Mouse (Mus musculus) lung, postnatal 36 days (tissue): ENCODE results near the gene Mboat1.
A peak's percentile ranks its signal among the peaks of the same experiment; 100 is the strongest.

Source experiments
- DNase-seq: peaks from one replicate; pipeline ENCODE4 v3.0.0; 2022; ENCODE audit warnings: mixed read lengths

Mboat1 gene

GRCm38 (mm10) chr13:30136243-30136922 is at the start of gene Mboat1:
TSS of gene Mboat1 (plus strand) at chr13:30136489.
- peak; percentile 74 for DNase-seq

GRCm38 (mm10) chr13:30093086-30093485 is 43.2 kb upstream of the Mboat1 start:
- DNase-seq: peak; percentile 30

- peak; percentile 4 for DNase-seq
Observed at GRCm38 (mm10) chr13:30095851-30096250, 40.4 kb upstream of the Mboat1 start.

- no peak for DNase-seq
Observed at GRCm38 (mm10) chr13:30096536-30096935, 39.8 kb upstream of the Mboat1 start.

GRCm38 (mm10) chr13:30109001-30109600 is 27.2 kb upstream of the Mboat1 start:
- DNase-seq: peak; percentile 14

- no peak for DNase-seq
Observed at GRCm38 (mm10) chr13:30115792-30116191, 20.5 kb upstream of the Mboat1 start.

GRCm38 (mm10) chr13:30136923-30137629 is 787 bp downstream of the Mboat1 start:
- no peak for DNase-seq

- peak; percentile 32 for DNase-seq
Observed at GRCm38 (mm10) chr13:30137951-30138350, 1.7 kb downstream of the Mboat1 start.

- no peak for DNase-seq
Observed at GRCm38 (mm10) chr13:30140149-30140548, 3.9 kb downstream of the Mboat1 start.

- DNase-seq: peak; percentile 26
Observed at GRCm38 (mm10) chr13:30140646-30141045, 4.4 kb downstream of the Mboat1 start.

GRCm38 (mm10) chr13:30141996-30142395 is 5.7 kb downstream of the Mboat1 start:
- DNase-seq: no peak

- no peak for DNase-seq
Observed at GRCm38 (mm10) chr13:30146468-30146867, 10.2 kb downstream of the Mboat1 start.

GRCm38 (mm10) chr13:30154264-30154663 is 18.0 kb downstream of the Mboat1 start:
- DNase-seq: peak; percentile 68

GRCm38 (mm10) chr13:30159626-30160025 is 23.3 kb downstream of the Mboat1 start:
- no peak for DNase-seq

GRCm38 (mm10) chr13:30163521-30163920 is 27.2 kb downstream of the Mboat1 start:
- no peak for DNase-seq

GRCm38 (mm10) chr13:30166138-30167090 is 30.1 kb downstream of the Mboat1 start:
- peak; percentile 11 for DNase-seq

- DNase-seq: no peak
Observed at GRCm38 (mm10) chr13:30167499-30167898, 31.2 kb downstream of the Mboat1 start.

GRCm38 (mm10) chr13:30168803-30169202 is 32.5 kb downstream of the Mboat1 start:
- DNase-seq: no peak

- DNase-seq: no peak
Observed at GRCm38 (mm10) chr13:30170061-30170460, 33.8 kb downstream of the Mboat1 start.

GRCm38 (mm10) chr13:30174586-30174985 is 38.3 kb downstream of the Mboat1 start:
- no peak for DNase-seq

- no peak for DNase-seq
Observed at GRCm38 (mm10) chr13:30177356-30177755, 41.1 kb downstream of the Mboat1 start.

GRCm38 (mm10) chr13:30185549-30185948 is 49.3 kb downstream of the Mboat1 start:
- no peak for DNase-seq

GRCm38 (mm10) chr13:30185959-30186358 is 49.7 kb downstream of the Mboat1 start:
- DNase-seq: no peak
